Mouse (Mus musculus) thymus, adult 2 months (tissue): ENCODE results near the gene Tomm6.

Experiments used
- CTCF ChIP-seq: fragments of 200-500 bp; IDR thresholded peaks from 2 replicates; pipeline ENCODE4 v1.5.1; 2012; ENCODE audit warnings: mild to moderate bottlenecking, control low read depth, low read length, moderate library complexity, borderline replicate concordance; ENCODE audit not compliant: control insufficient read depth, poor library complexity, insufficient read depth; ENCODE audit errors: extremely low read depth
- POLR2A ChIP-seq: fragments of 200-500 bp; IDR thresholded peaks from 2 replicates; pipeline ENCODE4 v1.6.1; 2012; ENCODE audit warnings: mild to moderate bottlenecking, low read length, control low read depth, moderate library complexity; ENCODE audit not compliant: control insufficient read depth, poor library complexity, insufficient read depth; ENCODE audit errors: extremely low read depth

GRCm38 (mm10) chr17:47658741-47659243, 29.4 kb downstream of the Tomm6 start:
- TF ChIP-seq POLR2A (no peak), CTCF (no peak)
